Mouse (Mus musculus): ENCODE measurements around the gene Nkx2-4.

The Nkx2-4 gene

GRCm38 (mm10) chr2:147085072-147085870, at the start of gene Nkx2-4:
Nkx2-4 (minus strand) TSS chr2:147085445.
- peak; percentile 32 for DNase-seq

GRCm38 (mm10) chr2:147127366-147127765, 42.1 kb upstream of the Nkx2-4 start:
- DNase-seq: peak; percentile 53

GRCm38 (mm10) chr2:147119736-147120135, 34.5 kb upstream of the Nkx2-4 start:
- no peak for DNase-seq

GRCm38 (mm10) chr2:147086441-147086840, 1.2 kb upstream of the Nkx2-4 start:
- no peak for DNase-seq

GRCm38 (mm10) chr2:147085937-147086336, 692 bp upstream of the Nkx2-4 start:
- DNase-seq: no peak

GRCm38 (mm10) chr2:147084366-147085071, 726 bp downstream of the Nkx2-4 start:
- peak; percentile 28 for DNase-seq

- DNase-seq: peak; percentile 59
These were observed 1.5 kb downstream of the Nkx2-4 start for GRCm38 (mm10) chr2:147083471-147084365.

GRCm38 (mm10) chr2:147082391-147082790, 2.9 kb downstream of the Nkx2-4 start:
- DNase-seq: no peak

- DNase-seq: no peak
These were observed 10.8 kb downstream of the Nkx2-4 start for GRCm38 (mm10) chr2:147074399-147074798.

GRCm38 (mm10) chr2:147073962-147074361, 11.3 kb downstream of the Nkx2-4 start:
- no peak for DNase-seq

GRCm38 (mm10) chr2:147070305-147070704, 14.9 kb downstream of the Nkx2-4 start:
- no peak for DNase-seq

GRCm38 (mm10) chr2:147069077-147069476, 16.2 kb downstream of the Nkx2-4 start:
- no peak for DNase-seq

- DNase-seq: no peak
These were observed 17.6 kb downstream of the Nkx2-4 start for GRCm38 (mm10) chr2:147067480-147068246.

- DNase-seq: no peak
These were observed 31.9 kb downstream of the Nkx2-4 start for GRCm38 (mm10) chr2:147053229-147053892.

GRCm38 (mm10) chr2:147047051-147047450, 38.2 kb downstream of the Nkx2-4 start:
- DNase-seq: no peak

- no peak for DNase-seq
These were observed 49.4 kb downstream of the Nkx2-4 start for GRCm38 (mm10) chr2:147035864-147036263.
